Mouse (Mus musculus): ENCODE measurements around the gene Cd3eap.

Gene Cd3eap

GRCm38 (mm10) chr7:19306819-19307738, 52.2 kb downstream of the Cd3eap start:
- DNase-seq (ENCODE audit: low spot score): no peak

All from left cerebral cortex, adult 11 months (tissue).